Mouse (Mus musculus) stomach, postnatal 0 days (tissue): ENCODE data around the gene Luc7l.

Source experiments
- CTCF ChIP-seq: IDR thresholded peaks from 2 replicates; pipeline ENCODE4 v1.5.1; 2016; ENCODE audit warnings: antibody characterized with exemption, low read depth, mild to moderate bottlenecking, moderate library complexity
- EP300 ChIP-seq: optimal IDR thresholded peaks from 2 replicates; pipeline ENCODE3; 2016; ENCODE audit warnings: antibody characterized with exemption

DNA sequence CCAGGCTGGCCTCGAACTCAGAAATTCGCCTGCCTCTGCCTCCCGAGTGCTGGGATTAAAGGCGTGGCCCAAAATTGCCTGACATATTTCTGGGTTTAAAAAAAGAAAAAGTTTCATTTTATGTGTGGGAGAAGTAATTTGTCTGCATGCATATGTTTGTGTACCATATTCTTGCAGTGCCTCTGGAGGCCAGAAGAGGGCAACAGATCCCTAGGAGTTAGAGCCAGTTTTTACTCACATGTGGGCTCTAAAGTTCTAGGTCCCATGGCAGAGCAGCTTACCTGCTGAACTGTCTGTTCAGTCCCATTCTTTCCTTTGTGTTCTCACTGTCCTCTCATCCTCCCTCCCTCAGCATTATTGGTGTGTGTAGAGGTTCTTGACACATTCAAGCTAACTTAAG is 24.0 kb downstream of the Luc7l start:
- TF ChIP-seq CTCF (peak; percentile 78), EP300 (no peak)
